Mouse (Mus musculus) liver, embryonic 16.5 days (tissue): Measurements from ENCODE around the gene Calu. TPM values are rescaled to one million over a fixed set of nuclear protein-coding genes. Genes with fewer than 3 reads are reported as not detected.
A peak's percentile ranks its signal among the peaks of the same experiment; 100 is the strongest.

Experiments
- ATAC-seq: fragments of 200-750 bp; cut with Nextera tagmentation; 2 replicates; pipeline ENCODE4 v1.8.0; 2017; ENCODE audit warnings: low read depth, mild to moderate bottlenecking, moderate number of reproducible peaks, moderate library complexity
- H3K27ac ChIP-seq: fragments of 300-500 bp; sonication (generic); 2 replicates; pipeline ENCODE4 v1.5.1; 2014; ENCODE audit warnings: mild to moderate bottlenecking, low read length
- H3K27me3 ChIP-seq: fragments of 300-500 bp; sonication (generic); 2 replicates; pipeline ENCODE4 v1.6.1; 2014; ENCODE audit warnings: low read depth, low read length, mixed read lengths; ENCODE audit not compliant: control insufficient read depth, insufficient read depth
- H3K36me3 ChIP-seq: fragments of 300-500 bp; sonication (generic); 2 replicates; pipeline ENCODE4 v1.6.1; 2014; ENCODE audit warnings: mild to moderate bottlenecking; ENCODE audit not compliant: control insufficient read depth, insufficient read depth
- H3K4me1 ChIP-seq: fragments of 300-500 bp; sonication (generic); 2 replicates; pipeline ENCODE4 v1.6.1; 2014; ENCODE audit warnings: low read depth, low read length, mixed read lengths; ENCODE audit not compliant: control insufficient read depth
- H3K4me2 ChIP-seq: fragments of 300-500 bp; sonication (generic); 2 replicates; pipeline ENCODE4 v1.6.1; 2014; ENCODE audit warnings: low read depth, low read length, mixed read lengths
- H3K4me3 ChIP-seq: fragments of 300-500 bp; sonication (generic); 2 replicates; pipeline ENCODE4 v1.5.1; 2014; ENCODE audit warnings: low read depth, mild to moderate bottlenecking, low read length
- H3K9ac ChIP-seq: fragments of 300-500 bp; sonication (generic); 2 replicates; pipeline ENCODE4 v1.6.1; 2014; ENCODE audit warnings: low read depth, low read length
- H3K9me3 ChIP-seq: fragments of 300-500 bp; sonication (generic); replicated peaks from 2 replicates; pipeline ENCODE4 v1.6.1; 2016; ENCODE audit warnings: low read length; ENCODE audit not compliant: control insufficient read depth
- WGBS: fragments of 180-500 bp; shearing (Covaris S2); extraction: QIAGEN DNeasy Blood & Tissue Kit; methylation state at CpG from one replicate; pipeline ENCODE4 v1.1.7; 2014; ENCODE audit not compliant: insufficient replicate concordance; 5-methylcytosine and 5-hydroxymethylcytosine counted together
- polyA plus RNA-seq: library from polyadenylated mRNA; unstranded; fragments of >200 nt; fragmentation: Nextera tagmentation; extraction: Ambion mirVana; gene quantifications from 2 replicates; pipeline ENCODE4 v1.2.1, GENCODE M21; 2015

Calu gene
- polyA plus RNA-seq, 1 experiment from 2014 or later, result 109 TPM

DNA sequence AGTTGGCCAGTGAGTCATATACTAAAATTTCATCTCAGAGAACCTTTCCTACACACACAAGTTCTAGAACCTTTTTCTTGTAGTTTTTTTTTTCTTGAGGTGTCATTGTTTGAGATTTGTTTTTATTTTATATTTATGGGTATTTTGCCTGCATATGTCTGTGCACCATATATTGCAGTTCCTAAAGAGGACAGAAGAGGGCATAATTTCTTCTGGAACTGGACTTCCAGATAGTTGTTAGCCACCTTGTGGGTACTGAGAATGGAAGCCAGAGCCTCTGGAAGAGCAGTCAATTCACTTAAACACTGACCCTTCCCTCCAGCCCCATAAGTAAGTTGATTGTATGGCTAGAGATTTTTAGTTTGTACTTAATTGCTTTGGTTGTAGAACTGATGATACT is 3.7 kb downstream of the Calu start:
- Histone ChIP-seq H3K27ac (no peak overlapping the region), H3K36me3 (peaks cover 2% of the 10 kb centered on the region; the same call in 1 of the 2 replicates), H3K4me2 (no peak overlapping the region), H3K4me3 (no peak overlapping the region), H3K27me3 (no peaks in the 10 kb centered on the region), H3K9ac (no peak overlapping the region), H3K4me1 (peaks cover 22% of the 10 kb centered on the region), H3K9me3 (no peaks in the 10 kb centered on the region)
- no peak for ATAC-seq

DNA sequence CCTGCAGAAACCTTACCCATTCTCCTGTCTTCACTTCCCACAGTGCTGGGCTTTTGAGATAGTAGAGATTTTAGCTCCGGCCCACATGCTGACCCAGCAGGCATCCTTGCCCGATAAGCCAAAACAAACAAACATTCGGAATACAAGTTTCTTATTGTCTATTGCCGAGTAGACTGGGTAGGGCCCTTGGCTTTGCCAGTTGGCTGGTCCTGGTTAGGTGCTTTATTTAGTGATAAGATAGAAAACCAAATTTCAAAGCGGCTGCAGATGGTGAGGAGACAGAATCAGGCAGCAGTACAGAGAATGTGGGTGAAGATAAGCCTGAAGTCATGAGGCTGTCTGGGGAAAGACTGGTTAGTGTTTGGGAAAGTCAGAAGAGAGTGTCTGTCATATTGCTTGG is 4.9 kb downstream of the Calu start:
- H3K27me3 ChIP-seq, result no peaks in the 10 kb centered on the region
- H3K36me3 ChIP-seq, result peaks cover 7% of the 10 kb centered on the region; the same call in 1 of the 2 replicates
- ATAC-seq, result peak; percentile 11; the same call in 1 of the 2 replicates
- H3K4me2 ChIP-seq, result peak overlapping the region; percentile 36
- H3K9ac ChIP-seq, result no peak overlapping the region
- 19% methylated on average over 5 of the region's 5 CpGs for WGBS
- H3K4me1 ChIP-seq, result peaks cover 18% of the 10 kb centered on the region
- H3K27ac ChIP-seq, result no peak overlapping the region
- no peaks in the 10 kb centered on the region for H3K9me3 ChIP-seq
- no peak overlapping the region for H3K4me3 ChIP-seq

DNA sequence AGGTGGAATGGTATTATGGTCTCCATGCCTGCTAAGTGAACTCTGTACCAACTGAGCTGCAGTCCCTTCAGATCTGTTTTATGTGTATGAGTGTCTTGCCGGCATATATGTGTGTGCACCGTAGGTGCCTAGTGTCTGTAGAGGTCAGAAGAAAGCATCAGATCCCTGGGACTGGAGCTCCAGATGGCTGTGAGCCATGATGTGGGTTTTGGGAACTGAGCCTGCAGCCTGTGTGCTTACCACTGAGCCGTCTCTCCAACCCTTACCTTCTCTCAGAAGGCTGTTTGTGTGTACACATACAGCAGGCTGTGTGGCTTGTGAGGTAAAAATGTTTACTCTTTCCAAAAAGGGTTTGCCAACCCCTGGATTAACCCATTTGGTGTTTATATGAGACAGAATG is 11.5 kb downstream of the Calu start:
- no peaks in the 10 kb centered on the region for H3K27me3 ChIP-seq
- no peak overlapping the region for H3K4me2 ChIP-seq
- no peaks in the 10 kb centered on the region for H3K9me3 ChIP-seq
- WGBS, result 80% methylated on average over 3 of the region's 3 CpGs
- no peaks in the 10 kb centered on the region; the same call in 1 of the 2 replicates for H3K4me1 ChIP-seq
- no peak overlapping the region for H3K4me3 ChIP-seq
- H3K36me3 ChIP-seq, result peaks cover 9% of the 10 kb centered on the region
- no peak for ATAC-seq
- H3K9ac ChIP-seq, result no peak overlapping the region
- no peak overlapping the region for H3K27ac ChIP-seq

DNA sequence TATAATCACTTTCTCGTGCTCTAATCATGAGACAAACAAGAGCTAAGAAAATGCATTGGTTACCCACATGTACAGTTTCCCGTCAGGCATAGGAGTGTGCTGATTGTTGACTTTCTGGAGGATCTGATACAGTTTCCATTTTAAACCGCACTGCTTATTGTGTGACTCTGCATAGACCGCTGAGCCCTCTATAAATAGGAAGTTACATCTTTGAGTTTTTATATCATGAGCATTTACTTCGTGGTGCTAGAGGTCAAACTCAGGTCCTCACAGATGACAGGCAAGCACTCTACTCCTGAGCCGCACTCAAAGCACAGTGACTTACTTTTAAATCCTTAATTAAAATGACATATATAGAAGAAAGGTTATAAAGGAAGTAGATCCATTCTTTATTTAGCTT is 12.3 kb downstream of the Calu start:
- Histone ChIP-seq H3K27ac (no peak overlapping the region), H3K4me2 (no peak overlapping the region), H3K4me3 (no peak overlapping the region), H3K4me1 (no peaks in the 10 kb centered on the region; the same call in 1 of the 2 replicates), H3K9me3 (no peaks in the 10 kb centered on the region), H3K9ac (no peak overlapping the region), H3K27me3 (no peaks in the 10 kb centered on the region), H3K36me3 (peaks cover 9% of the 10 kb centered on the region)
- no peak for ATAC-seq
- WGBS, result 72% methylated on average over 6 of the region's 6 CpGs

DNA sequence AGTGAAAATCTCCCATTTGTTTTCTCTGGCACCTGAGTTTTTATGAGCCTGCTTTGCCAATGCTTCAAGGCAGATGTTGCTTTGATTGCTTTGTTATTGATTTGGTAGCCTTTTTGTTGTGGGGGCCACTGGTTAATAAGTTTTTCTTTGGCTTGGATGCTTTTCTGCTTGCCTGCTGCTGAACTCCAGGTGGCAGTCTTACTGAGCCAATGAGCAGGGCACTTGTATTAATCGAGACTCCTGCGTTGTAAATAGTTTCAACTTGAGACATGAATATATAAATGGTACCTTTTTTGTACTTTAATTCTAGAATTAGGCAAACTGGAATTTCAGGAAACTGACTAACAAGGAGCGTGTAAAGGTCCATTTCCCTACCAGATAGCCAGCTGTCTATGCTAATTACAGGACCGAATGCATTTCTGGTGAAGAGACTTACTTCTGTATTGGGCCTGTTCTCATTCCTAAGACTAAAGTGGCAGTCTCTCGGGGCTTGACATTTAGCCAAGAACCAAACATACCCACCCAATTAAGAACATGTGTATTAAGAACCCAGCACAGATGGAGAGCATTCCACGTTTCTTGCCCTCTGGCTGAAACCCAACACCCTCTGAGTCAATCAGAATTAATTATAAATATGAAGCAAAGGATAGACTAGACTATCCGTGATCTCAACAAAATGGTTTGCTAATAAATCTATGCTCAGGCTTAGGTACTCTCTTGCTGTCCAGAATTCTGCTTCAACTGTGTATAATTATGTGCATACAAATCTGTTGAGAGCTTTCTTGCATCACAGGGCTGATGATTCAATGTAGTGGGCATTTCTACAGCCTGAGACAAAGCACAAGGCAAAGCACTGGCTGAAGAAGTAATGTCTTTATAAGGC is 14.6 kb downstream of the Calu start:
- H3K4me3 ChIP-seq, result no peak overlapping the region
- no peak overlapping the region for H3K27ac ChIP-seq
- H3K9ac ChIP-seq, result no peak overlapping the region
- H3K27me3 ChIP-seq, result no peaks in the 10 kb centered on the region
- 70% methylated on average over 7 of the region's 7 CpGs for WGBS
- H3K4me2 ChIP-seq, result no peak overlapping the region
- ATAC-seq, result no peak
- H3K36me3 ChIP-seq, result peaks cover 11% of the 10 kb centered on the region
- no peaks in the 10 kb centered on the region for H3K9me3 ChIP-seq
- no peaks in the 10 kb centered on the region; the same call in 1 of the 2 replicates for H3K4me1 ChIP-seq

DNA sequence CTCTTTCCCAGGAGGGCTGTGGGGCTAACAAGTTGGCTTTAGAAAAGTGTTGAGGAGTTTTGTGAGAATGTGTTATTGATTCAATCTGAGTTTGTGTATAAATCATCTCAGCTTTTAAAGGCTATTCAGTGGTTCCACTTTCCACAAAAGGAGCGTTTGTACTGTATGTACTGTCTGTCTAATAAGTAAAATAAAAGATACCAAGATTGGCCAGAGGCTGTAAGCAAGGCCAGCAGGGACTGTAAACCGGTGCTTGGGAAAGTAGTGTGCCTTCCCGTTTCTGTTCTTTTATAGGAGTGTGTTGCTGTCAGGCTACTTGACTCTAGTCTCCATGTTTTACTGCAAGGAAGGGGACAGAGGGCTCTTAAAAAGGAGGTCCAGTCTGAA is 15.3 kb downstream of the Calu start:
- H3K27me3 ChIP-seq, result no peaks in the 10 kb centered on the region
- peaks cover 10% of the 10 kb centered on the region for H3K36me3 ChIP-seq
- 75% methylated on average over 3 of the region's 3 CpGs for WGBS

DNA sequence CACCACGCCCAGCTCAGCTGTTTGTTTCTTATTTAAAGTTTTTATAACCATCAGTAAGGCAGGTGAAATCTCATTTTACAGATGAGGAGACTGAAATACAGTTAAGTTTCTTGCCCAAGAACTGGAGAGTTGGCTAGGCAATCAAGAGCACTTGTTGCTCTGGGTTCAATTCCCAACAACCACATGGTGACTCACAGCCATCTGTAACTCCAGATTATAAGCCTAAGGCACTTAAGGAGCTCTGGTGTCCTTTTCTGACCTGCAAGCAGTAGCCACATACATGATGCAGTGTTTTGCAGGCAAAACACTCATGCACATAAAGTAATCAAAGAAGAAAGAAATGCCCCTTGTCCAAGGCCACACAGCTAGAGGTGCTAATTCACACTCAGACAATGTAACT is 17.4 kb downstream of the Calu start:
- 57% methylated on average over 1 of the region's 1 CpGs for WGBS
- ATAC-seq, result no peak
- Histone ChIP-seq H3K9ac (no peak overlapping the region), H3K4me2 (no peak overlapping the region), H3K4me1 (no peaks in the 10 kb centered on the region), H3K36me3 (peaks cover 10% of the 10 kb centered on the region), H3K4me3 (no peak overlapping the region), H3K27me3 (no peaks in the 10 kb centered on the region), H3K9me3 (no peaks in the 10 kb centered on the region), H3K27ac (no peak overlapping the region)

More for the DNA sequence above, 15.3 kb downstream of the Calu start:
- Histone ChIP-seq H3K9ac (no peak overlapping the region), H3K9me3 (no peaks in the 10 kb centered on the region), H3K4me3 (no peak overlapping the region), H3K27ac (no peak overlapping the region), H3K4me2 (no peak overlapping the region), H3K4me1 (no peaks in the 10 kb centered on the region; the same call in 1 of the 2 replicates)
- no peak for ATAC-seq

DNA sequence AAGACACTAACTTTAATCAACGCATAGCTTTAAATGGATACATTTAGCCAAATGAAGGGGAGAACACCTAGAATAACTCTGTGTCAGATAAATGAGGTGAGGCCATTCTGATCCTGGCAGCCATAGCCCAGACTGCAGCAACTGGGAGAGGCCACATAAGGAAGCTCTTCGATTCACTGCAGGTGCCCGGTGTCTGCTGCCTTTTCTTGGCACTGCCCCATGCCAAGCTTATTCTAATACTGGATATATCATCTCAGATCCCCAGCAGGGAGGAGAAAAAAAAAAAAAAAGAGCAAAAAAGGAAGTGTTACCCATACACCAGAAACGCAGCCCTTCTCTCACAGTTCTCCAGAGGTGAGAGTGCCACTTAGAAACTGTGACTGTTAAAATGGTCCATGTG is 29.5 kb downstream of the Calu start:
- H3K27me3 ChIP-seq, result no peaks in the 10 kb centered on the region
- H3K9ac ChIP-seq, result no peak overlapping the region

DNA sequence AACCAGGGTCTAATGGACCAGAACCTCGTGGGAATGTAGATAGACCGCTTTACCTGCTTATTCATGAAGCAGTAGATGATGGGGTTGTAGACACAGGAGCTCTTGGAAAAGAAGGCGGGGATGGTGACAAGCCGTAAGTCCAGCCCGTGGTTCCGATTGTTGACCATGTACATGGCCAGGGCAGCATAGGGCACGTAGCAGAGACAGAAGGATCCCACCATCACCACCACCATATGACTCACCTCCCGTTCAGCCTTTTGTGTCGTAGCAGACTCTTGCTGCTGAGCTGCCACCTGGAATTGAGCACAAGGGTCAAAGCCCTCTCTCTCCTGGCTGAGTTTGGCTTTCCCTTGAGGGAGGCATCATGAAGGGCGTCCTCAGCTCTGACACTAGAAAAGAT is 30.8 kb downstream of the Calu start:
- Histone ChIP-seq H3K9ac (no peak overlapping the region), H3K4me3 (no peak overlapping the region), H3K9me3 (no peaks in the 10 kb centered on the region), H3K36me3 (peaks cover 3% of the 10 kb centered on the region; the same call in 1 of the 2 replicates), H3K27ac (no peak overlapping the region), H3K4me2 (no peak overlapping the region), H3K27me3 (no peaks in the 10 kb centered on the region), H3K4me1 (no peaks in the 10 kb centered on the region)
- 76% methylated on average over 10 of the region's 10 CpGs for WGBS
- ATAC-seq, result no peak

More for the DNA sequence above, 29.5 kb downstream of the Calu start:
- Histone ChIP-seq H3K4me3 (no peak overlapping the region), H3K4me2 (no peak overlapping the region), H3K4me1 (no peaks in the 10 kb centered on the region; the same call in 1 of the 2 replicates), H3K27ac (no peak overlapping the region), H3K36me3 (peaks cover 7% of the 10 kb centered on the region; the same call in 1 of the 2 replicates), H3K9me3 (no peaks in the 10 kb centered on the region)
- ATAC-seq, result no peak
- 67% methylated on average over 4 of the region's 4 CpGs for WGBS
